Mouse (Mus musculus): Measurements from ENCODE around the gene Srsf4.

- no peak for TF ChIP-seq MAX (IDR thresholded peaks at IDR 0.05; ENCODE audit: low read length)
- TF ChIP-seq POLR2AphosphoS2 (IDR thresholded peaks at IDR 0.05; ENCODE audit: low read depth, low read length): no peak
- TF ChIP-seq NRF1 (IDR thresholded peaks at IDR 0.05; ENCODE audit: low read depth, low read length): no peak
- TF ChIP-seq MXI1 (IDR thresholded peaks at IDR 0.05; ENCODE audit: low read depth, low read length): no peak
- no peak for TF ChIP-seq CTCF (conservative IDR thresholded peaks at IDR 0.05 in 1 of 2, IDR thresholded peaks at IDR 0.05 in 1 of 2; ENCODE audit: low read depth in 2 of 2, low read length in 2 of 2)
- no peak for TF ChIP-seq SMC3 (IDR thresholded peaks at IDR 0.05; ENCODE audit: low read depth, low read length)
- no peak for TF ChIP-seq POLR2A (IDR thresholded peaks at IDR 0.05; ENCODE audit: low read depth, low read length)
- TF ChIP-seq PAX5 (IDR thresholded peaks at IDR 0.05; ENCODE audit: low read length): no peak
- TF ChIP-seq ZC3H11A (IDR thresholded peaks at IDR 0.05; ENCODE audit: low read depth, low read length): no peak
- TF ChIP-seq EP300 (IDR thresholded peaks at IDR 0.05; ENCODE audit: low read length): no peak
- no peak for TF ChIP-seq TCF12 (IDR thresholded peaks at IDR 0.05; ENCODE audit: low read depth, low read length)
- TF ChIP-seq RAD21 (IDR thresholded peaks at IDR 0.05; ENCODE audit: low read depth, low read length): no peak
- no peak for TF ChIP-seq BHLHE40 (IDR thresholded peaks at IDR 0.05; ENCODE audit: low read depth, low read length)
- TF ChIP-seq HCFC1 (IDR thresholded peaks at IDR 0.05; ENCODE audit: low read depth, low read length): no peak
Measured at GRCm38 (mm10) chr4:131875242-131875641, 1.8 kb downstream of the Srsf4 start.
